Mouse (Mus musculus): ENCODE measurements around the gene Tbce. TPM values are rescaled to one million over a fixed set of nuclear protein-coding genes. Genes with fewer than 3 reads are reported as not detected.

The Tbce gene
- 10 to 100 TPM; 64.0 to 76.4 TPM for total RNA-seq (2021)
- long read RNA-seq, experiment 1, transcript Tbce-201 (17 exons, 1,844 nt) = major isoform, 14 of 33 reads
- long read RNA-seq, experiment 1, partial matches to known transcripts = 1 of 33 reads
- long read RNA-seq, experiment 1, other reads (novel, unspliced or antisense) = 13 of 33 reads
- long read RNA-seq, experiment 2, transcript Tbce-201 (17 exons, 1,844 nt) = major isoform, 17 of 43 reads
- long read RNA-seq, experiment 2, partial matches to known transcripts = 5 of 43 reads
- long read RNA-seq, experiment 2, other reads (novel, unspliced or antisense) = 18 of 43 reads

DNA sequence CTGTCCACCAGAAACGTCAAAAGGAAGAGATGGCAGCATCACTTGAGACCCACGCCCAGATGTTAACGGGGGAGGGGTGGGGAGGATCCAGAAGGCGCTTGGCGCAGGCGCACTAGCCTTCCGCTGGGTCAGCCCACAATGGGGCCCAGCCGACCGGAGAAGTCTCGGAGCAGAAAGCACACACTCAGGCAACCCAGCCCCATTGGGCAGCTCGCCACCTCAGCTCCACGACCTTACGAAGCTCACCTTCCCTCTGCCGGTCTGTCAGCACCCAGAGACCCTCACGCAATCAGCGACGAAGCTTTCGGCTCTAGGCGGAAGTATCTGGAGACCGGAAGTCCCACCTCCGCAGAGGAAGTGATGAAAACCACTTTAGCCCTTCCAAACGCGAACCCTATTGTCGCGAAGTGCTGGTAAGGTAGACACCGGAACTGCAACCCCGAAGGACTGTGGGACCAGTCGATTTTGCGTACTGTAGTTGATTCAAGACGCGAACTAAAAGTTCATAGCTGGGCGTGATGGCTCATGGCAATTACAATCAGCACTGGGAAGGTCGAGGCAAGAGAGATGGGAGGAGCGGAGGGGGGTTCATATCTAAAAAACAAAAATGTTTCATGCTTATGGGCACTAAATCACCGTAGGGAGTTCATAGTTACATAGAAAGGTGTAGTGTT lies at the start of gene Tbce:
Gene Tbce (minus strand): TSS at position 347 of the 674 bp plus-strand sequence.
- DNase-seq (ENCODE audit: low spot score in 2 of 2) = peak; percentile 94 to 97

DNA sequence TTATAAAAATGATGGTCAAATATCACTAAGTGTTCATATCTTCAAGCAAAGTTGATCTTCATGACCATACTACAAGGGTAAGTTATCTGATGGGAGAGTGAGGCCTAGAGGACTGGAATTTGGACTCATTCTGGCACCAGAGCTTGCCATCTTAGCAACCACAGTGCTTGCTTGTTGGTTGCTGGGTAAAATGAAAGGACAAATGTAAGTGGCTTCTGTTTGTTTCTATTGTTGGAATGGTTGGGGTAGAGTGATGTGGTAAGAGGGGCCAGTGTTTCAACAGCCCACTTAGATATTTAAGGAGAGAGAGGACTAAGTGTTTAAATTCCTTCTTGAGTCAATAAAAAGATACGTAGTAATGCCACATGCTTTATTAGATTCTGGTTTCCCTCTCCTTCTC lies 49.2 kb upstream of the Tbce start:
- no peak for DNase-seq (ENCODE audit: low spot score in 2 of 2)

DNA sequence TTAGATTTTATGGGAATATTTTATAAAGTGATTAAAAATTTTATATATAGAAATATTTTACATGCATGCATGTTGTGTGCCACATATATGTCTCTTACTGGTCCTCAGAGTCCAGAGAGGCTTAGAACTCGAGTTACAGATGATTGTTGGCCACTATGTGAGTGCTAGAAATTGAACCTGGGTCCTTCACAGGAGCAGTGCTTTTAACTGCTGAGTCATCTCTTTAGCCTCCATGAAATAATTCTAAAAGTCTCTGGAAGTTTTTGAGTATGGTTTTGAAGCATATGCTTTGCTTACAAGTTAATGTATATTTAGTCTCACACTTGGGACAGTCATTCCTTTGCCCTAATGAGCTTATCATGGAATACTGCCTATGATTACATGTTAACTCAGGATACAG lies 35.9 kb upstream of the Tbce start:
- DNase-seq (ENCODE audit: low spot score in 2 of 2) = no peak

GRCm38 (mm10) chr13:14074371-14074770 lies 34.9 kb upstream of the Tbce start:
- DNase-seq (ENCODE audit: low spot score in 2 of 2) = no peak

DNA sequence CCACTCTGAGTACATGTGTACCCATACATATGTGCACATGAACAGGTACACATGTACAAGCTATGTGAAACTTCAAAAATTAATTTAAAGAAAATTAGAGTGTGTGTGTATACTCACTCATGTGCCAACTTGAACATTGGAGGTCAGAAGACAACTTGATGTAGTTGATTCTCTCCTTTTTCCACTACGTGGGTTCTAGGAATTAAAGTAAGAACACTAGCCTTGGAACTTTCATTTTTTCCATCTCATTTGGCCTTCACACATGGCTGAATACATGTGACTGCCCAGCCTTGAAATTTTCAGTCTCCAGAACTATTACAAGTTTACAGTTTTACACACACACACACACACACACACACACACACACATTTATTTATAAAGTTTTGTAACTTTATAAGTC lies 29.9 kb upstream of the Tbce start:
- DNase-seq (ENCODE audit: low spot score in 2 of 2) = no peak

DNA sequence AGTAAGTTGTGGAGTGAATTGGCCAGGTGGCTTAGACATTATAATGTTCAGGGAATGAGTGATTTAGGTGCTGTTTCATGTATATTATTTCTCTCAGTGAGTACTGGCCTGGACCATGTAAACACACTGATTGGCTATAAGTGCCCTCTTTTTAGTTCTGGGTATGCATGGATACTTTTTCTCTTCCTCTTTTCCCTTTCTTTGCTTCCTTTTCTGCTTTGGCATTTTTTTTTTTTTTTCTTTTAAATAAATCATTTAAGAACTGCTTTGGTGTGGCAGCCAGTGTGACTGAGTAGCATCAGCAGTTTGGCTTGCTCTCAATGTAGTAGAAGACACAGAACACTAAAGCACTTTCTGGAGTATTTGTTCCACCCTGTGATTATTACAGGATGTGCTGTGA lies 28.6 kb upstream of the Tbce start:
- no peak for DNase-seq (ENCODE audit: low spot score in 2 of 2)

DNA sequence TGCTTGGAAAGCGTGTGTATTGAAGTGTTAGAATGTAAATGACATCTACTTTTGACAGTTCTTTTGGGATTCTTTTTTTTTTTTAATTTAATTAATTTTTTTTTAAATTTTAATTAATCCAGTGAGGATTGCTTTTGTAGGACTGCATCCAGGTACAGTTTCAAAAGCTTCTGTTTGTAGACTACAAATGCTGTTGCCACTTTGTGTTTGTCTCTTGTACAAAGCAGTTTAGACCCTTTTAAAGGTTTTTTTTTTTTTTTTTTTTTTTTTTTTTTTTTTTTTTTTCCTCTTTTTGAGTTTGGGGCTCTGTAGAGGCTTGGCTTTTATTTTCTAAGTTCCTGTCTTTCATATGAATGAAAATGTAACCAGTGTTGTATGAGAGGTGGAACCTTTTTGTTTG lies 26.3 kb upstream of the Tbce start:
- DNase-seq (ENCODE audit: low spot score in 2 of 2) = no peak

DNA sequence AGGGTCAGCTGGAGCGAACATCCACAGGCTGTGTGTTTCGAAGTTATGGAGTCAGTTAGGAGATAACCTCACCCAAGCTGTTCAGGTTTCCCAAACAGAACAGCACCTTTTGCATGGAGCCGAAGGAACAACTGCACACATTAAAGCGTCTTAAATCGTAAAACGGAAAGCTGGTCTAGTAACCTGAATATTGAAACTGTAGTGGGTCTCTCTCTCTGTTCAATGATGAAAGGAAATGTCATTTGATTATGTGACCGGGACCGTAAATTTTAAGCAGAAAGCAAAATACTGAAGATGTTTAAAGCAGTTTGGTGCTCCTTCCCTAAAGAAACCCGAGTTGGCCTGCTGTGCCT lies 25.6 kb upstream of the Tbce start:
- DNase-seq (ENCODE audit: low spot score in 2 of 2) = no peak

- DNase-seq (ENCODE audit: low spot score in 2 of 2) = peak; percentile 21 to 22
Measured at GRCm38 (mm10) chr13:14064341-14065027, 25.0 kb upstream of the Tbce start.

GRCm38 (mm10) chr13:14063942-14064271 lies 24.5 kb upstream of the Tbce start:
- no peak for DNase-seq (ENCODE audit: low spot score in 2 of 2)

GRCm38 (mm10) chr13:14063013-14063941 lies 23.8 kb upstream of the Tbce start, which contains the start of the genes Arid4b and Ggps1:
TSS of gene Arid4b (plus strand) at chr13:14063232.
TSS of gene Ggps1 (minus strand) at chr13:14063488.
- peak; percentile 95 to 98 for DNase-seq (ENCODE audit: low spot score in 2 of 2)

GRCm38 (mm10) chr13:14062209-14063012 lies 23.0 kb upstream of the Tbce start:
- DNase-seq (ENCODE audit: low spot score in 2 of 2) = no peak

DNA sequence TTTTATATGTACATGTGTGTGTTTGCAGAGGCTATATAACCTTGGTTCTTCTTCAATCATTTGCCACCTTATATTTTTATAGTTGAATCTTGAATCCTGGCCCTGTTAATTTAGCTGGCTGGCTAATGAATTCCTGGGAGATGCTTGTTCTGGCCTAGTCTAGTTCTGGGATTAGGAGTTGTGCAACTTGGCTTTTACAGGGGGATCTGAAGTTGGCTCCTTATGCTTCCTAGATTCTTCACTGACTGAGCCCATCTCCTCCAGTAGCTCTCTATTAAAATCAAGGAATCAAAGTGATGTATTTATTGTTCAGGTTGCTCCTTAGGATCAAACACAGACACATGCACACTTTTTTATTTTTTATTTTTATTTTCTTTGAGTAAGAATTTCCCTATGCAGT lies 20.1 kb upstream of the Tbce start:
- no peak for DNase-seq (ENCODE audit: low spot score in 2 of 2)

DNA sequence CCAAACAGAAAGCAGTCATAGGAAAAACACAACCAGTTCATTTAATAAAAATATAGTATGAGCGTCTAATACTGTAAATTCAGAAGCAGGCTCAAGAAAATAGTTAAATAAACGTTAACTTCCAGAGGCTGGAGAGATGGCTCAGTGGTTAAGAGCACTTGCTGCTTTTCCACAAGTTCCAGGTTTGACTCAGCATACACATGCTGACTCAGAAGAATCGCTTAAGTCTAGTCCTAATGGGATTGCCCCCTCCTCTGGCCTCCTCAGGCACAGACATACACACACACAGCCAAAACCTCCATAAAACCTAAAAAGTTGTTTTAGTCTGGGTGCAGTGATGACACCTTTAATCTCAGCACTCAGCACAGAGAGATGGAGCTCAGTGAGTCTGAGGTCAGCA lies 17.4 kb upstream of the Tbce start:
- DNase-seq (ENCODE audit: low spot score in 2 of 2) = no peak

DNA sequence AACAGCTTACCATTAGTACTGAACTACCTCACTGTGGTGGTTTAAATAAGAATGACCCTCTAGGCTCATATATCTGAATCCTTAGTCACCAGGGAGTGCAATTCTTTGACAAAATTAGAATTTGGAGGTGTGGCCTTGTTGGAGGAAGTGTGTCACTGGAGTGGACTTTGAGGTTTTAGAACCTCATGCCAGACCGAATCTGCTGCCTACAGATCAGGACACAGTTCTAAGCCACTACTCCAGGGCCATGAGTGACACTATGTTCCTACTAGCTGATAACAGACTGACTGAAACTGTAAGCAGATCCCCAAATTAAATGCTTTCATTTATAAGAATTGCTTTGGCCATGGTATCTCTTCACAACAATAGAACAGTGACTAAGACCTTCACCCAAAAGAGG lies 10.4 kb upstream of the Tbce start:
- no peak for DNase-seq (ENCODE audit: low spot score in 2 of 2)

GRCm38 (mm10) chr13:14044521-14044920 lies 5.1 kb upstream of the Tbce start:
- DNase-seq (ENCODE audit: low spot score in 2 of 2) = no peak

GRCm38 (mm10) chr13:14043851-14044250 lies 4.4 kb upstream of the Tbce start:
- DNase-seq (ENCODE audit: low spot score in 2 of 2) = no peak

DNA sequence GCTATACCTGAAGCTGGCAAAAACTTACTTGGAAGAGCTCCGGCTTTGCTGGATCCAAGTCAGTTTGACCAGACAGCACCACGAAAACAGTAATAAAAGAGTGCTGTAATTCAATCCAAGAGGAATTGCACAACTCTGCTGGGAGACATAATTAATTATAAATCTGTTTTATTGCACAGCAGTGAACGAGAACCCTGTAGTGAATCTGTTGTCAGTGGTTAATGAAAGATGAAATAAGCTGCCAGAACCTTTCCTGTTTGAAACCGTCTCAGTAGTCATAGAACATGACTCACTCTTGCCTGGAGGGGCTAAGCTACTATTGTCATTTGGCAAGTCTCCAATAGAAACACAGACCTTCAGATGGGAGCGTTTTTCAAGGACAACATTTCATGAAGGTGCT lies 748 bp upstream of the Tbce start:
- DNase-seq (ENCODE audit: low spot score in 2 of 2) = no peak

GRCm38 (mm10) chr13:14038911-14039291 lies 537 bp downstream of the Tbce start:
- peak in 1 of 2 experiments; percentile 24 for DNase-seq (ENCODE audit: low spot score in 2 of 2)

DNA sequence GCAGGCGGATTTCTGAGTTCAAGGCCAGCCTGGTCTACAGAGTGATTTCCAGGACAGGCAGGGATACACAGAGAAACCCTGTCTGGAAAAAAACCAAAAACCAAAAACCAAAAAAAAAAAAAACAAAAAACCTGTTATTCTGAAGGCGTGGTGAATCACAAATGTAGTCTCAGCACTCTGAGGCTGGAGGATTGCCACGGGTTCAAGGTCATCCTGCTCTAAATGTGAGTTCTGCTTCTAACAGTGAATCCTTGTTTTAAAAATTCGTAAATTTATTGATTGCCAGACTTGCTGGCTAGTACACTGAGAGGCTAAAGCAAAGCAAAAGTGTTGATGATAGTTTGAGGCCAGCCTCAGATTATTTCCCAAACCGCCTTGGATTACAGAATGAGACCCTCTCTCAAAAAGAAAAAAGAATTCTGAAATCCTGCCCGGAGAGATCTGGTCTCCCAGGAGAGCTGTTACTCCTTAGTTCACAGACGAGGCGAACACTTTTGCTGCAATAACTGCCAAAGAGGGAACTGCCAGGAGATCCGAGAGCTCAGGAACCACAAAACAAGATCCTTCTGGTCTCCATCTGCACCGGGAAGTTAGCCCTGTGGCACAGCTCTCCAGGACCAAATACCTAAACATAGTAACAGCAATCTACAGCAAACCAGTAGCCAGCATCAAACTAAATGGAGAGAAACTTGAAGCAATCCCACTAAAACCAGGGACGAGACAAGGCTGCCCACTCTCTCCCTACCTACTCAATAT lies 3.4 kb downstream of the Tbce start:
- no peak for DNase-seq (ENCODE audit: low spot score in 2 of 2)

Data from layer of hippocampus, postnatal 14 days (tissue).